Mouse (Mus musculus): ENCODE results near the gene AY358078. TPM values are rescaled to one million over a fixed set of nuclear protein-coding genes. Genes with fewer than 3 reads are reported as not detected.
"Not testable (repeated sequence)": the region's sequence is repeated elsewhere in the genome, so short reads cannot be mapped to it uniquely, and the experiment has no call there.

AY358078 gene
- polyA plus RNA-seq, 1 experiment, result not detected

DNA sequence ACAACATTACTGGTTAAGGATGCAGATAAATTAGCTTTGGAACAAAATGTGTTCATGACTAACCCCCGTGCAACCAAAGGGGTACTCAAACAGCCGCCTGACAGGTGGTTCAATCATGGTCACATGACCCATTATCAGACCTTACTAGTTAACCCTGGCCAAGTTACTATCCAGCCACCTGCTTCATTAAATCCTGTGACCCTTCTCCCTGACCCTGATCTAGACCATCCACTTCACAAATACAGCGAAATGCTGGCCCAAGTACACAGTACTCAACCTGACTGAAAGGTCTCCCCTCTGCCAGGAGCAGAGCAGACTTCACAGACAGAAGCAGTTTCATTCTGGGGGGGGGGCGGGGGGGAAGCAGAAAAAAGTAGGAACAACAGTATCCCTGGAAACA is 13.5 kb upstream of the AY358078 start:
- no peaks in the 10 kb centered on the region for H3K4me1 ChIP-seq (ENCODE audit: control insufficient read depth, insufficient read depth, low read length)
- H3K27me3 ChIP-seq (ENCODE audit: control insufficient read depth, insufficient read depth, low read length, poor library complexity, severe bottlenecking), result no peaks in the 10 kb centered on the region
- TF ChIP-seq CTCF (IDR thresholded peaks at IDR 0.05; ENCODE audit: low read depth, low read length) (no peak), POLR2A (IDR thresholded peaks at IDR 0.05; ENCODE audit: insufficient read depth, low read length) (no peak), EP300 (IDR thresholded peaks at IDR 0.05; ENCODE audit: insufficient read depth, low read depth, low read length) (no peak)
- no peak overlapping the region for H3K27ac ChIP-seq (ENCODE audit: insufficient read depth, low read length)
- H3K9ac ChIP-seq (ENCODE audit: low read depth, poor library complexity, severe bottlenecking), result no peak overlapping the region
- H3K4me3 ChIP-seq (ENCODE audit: low read depth, low read length), result no peak overlapping the region
- no peaks in the 10 kb centered on the region for H3K9me3 ChIP-seq (replicated peaks; ENCODE audit: control insufficient read depth, insufficient read depth, low read length, poor library complexity, severe bottlenecking)
- no peaks in the 10 kb centered on the region for H3K36me3 ChIP-seq (ENCODE audit: control insufficient read depth, insufficient read depth, low read length, poor library complexity, severe bottlenecking)

DNA sequence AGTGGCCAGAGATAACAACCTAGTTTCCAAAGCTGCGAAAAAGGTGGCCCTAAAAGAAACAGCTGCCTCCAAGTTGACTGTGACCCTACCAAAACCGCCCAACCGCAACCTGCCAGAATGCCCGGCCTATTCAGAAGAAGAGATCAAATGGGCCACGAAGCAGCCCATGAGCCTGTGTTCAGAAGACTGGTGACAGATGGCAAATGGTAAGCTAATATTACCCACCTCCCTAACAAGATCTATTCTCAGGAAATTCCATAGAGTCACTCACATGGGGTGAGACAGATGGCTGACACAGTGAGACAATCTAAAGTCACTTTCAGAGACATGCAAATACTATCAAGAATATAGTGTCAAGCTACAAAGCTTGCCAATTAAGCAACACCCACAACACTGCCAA is 12.8 kb upstream of the AY358078 start:
- no peaks in the 10 kb centered on the region for H3K9me3 ChIP-seq (replicated peaks; ENCODE audit: control insufficient read depth, insufficient read depth, low read length, poor library complexity, severe bottlenecking)
- H3K4me1 ChIP-seq (ENCODE audit: control insufficient read depth, insufficient read depth, low read length), result no peaks in the 10 kb centered on the region
- no peaks in the 10 kb centered on the region for H3K27me3 ChIP-seq (ENCODE audit: control insufficient read depth, insufficient read depth, low read length, poor library complexity, severe bottlenecking)
- no peak overlapping the region for H3K9ac ChIP-seq (ENCODE audit: low read depth, poor library complexity, severe bottlenecking)
- TF ChIP-seq CTCF (IDR thresholded peaks at IDR 0.05; ENCODE audit: low read depth, low read length), result no peak
- TF ChIP-seq EP300 (IDR thresholded peaks at IDR 0.05; ENCODE audit: insufficient read depth, low read depth, low read length), result no peak
- no peak for TF ChIP-seq POLR2A (IDR thresholded peaks at IDR 0.05; ENCODE audit: insufficient read depth, low read length)
- no peak overlapping the region for H3K4me3 ChIP-seq (ENCODE audit: low read depth, low read length)
- no peak overlapping the region for H3K27ac ChIP-seq (ENCODE audit: insufficient read depth, low read length)
- no peaks in the 10 kb centered on the region for H3K36me3 ChIP-seq (ENCODE audit: control insufficient read depth, insufficient read depth, low read length, poor library complexity, severe bottlenecking)

DNA sequence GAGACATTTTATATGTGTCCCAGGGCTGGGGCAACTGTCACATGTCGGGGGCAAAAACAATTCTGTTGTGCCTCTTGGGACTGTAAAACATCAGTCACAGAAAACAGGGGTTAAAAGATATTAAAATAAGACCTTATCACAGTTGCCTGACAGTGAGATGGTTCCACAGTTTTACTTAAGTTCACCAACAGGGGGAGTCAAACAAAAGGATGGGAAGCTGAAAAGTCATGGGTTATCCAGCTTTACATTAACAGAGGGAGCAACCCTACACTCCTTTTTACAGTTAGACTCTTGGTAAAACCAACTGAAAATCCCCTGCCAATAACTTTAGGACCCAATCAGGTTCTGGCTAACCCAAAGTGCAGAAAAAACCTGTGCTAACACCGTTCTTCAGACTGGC is 10.7 kb upstream of the AY358078 start:
- H3K27ac ChIP-seq (ENCODE audit: insufficient read depth, low read length), result no peak overlapping the region
- no peaks in the 10 kb centered on the region for H3K27me3 ChIP-seq (ENCODE audit: control insufficient read depth, insufficient read depth, low read length, poor library complexity, severe bottlenecking)
- TF ChIP-seq EP300 (IDR thresholded peaks at IDR 0.05; ENCODE audit: insufficient read depth, low read depth, low read length) (no peak), CTCF (IDR thresholded peaks at IDR 0.05; ENCODE audit: low read depth, low read length) (no peak), POLR2A (IDR thresholded peaks at IDR 0.05; ENCODE audit: insufficient read depth, low read length) (no peak)
- H3K9me3 ChIP-seq (replicated peaks; ENCODE audit: control insufficient read depth, insufficient read depth, low read length, poor library complexity, severe bottlenecking), result no peaks in the 10 kb centered on the region
- no peaks in the 10 kb centered on the region for H3K4me1 ChIP-seq (ENCODE audit: control insufficient read depth, insufficient read depth, low read length)
- H3K36me3 ChIP-seq (ENCODE audit: control insufficient read depth, insufficient read depth, low read length, poor library complexity, severe bottlenecking), result no peaks in the 10 kb centered on the region
- H3K9ac ChIP-seq (ENCODE audit: low read depth, poor library complexity, severe bottlenecking), result no peak overlapping the region
- no peak overlapping the region for H3K4me3 ChIP-seq (ENCODE audit: low read depth, low read length)

DNA sequence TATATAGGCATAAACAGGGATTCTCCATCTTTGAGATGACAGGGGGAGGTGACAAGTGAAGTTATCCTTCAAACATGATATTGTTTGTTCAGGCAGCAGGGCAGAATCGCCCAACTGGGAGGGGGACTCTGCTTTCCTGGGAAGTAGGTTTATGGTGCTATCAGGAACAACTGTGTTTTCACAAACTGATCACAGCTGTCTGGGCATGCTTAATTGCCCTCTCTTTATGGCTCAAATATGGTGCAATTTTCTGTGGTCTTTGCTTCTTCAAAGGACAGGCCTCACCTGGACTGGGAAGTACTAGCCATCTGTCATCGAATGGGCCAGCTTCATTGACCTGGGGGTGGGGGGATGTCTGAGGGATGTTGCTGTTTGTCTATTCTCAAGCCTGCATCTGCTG is 5.7 kb upstream of the AY358078 start:
- Histone ChIP-seq H3K27me3 (ENCODE audit: control insufficient read depth, insufficient read depth, low read length, poor library complexity, severe bottlenecking) (no peaks in the 10 kb centered on the region), H3K4me1 (ENCODE audit: control insufficient read depth, insufficient read depth, low read length) (no peaks in the 10 kb centered on the region), H3K9me3 (replicated peaks; ENCODE audit: control insufficient read depth, insufficient read depth, low read length, poor library complexity, severe bottlenecking) (no peaks in the 10 kb centered on the region), H3K4me3 (ENCODE audit: low read depth, low read length) (no peak overlapping the region), H3K36me3 (ENCODE audit: control insufficient read depth, insufficient read depth, low read length, poor library complexity, severe bottlenecking) (no peaks in the 10 kb centered on the region), H3K27ac (ENCODE audit: insufficient read depth, low read length) (no peak overlapping the region), H3K9ac (ENCODE audit: low read depth, poor library complexity, severe bottlenecking) (no peak overlapping the region)
- TF ChIP-seq EP300 (IDR thresholded peaks at IDR 0.05; ENCODE audit: insufficient read depth, low read depth, low read length) (no peak), CTCF (IDR thresholded peaks at IDR 0.05; ENCODE audit: low read depth, low read length) (no peak), POLR2A (IDR thresholded peaks at IDR 0.05; ENCODE audit: insufficient read depth, low read length) (no peak)

DNA sequence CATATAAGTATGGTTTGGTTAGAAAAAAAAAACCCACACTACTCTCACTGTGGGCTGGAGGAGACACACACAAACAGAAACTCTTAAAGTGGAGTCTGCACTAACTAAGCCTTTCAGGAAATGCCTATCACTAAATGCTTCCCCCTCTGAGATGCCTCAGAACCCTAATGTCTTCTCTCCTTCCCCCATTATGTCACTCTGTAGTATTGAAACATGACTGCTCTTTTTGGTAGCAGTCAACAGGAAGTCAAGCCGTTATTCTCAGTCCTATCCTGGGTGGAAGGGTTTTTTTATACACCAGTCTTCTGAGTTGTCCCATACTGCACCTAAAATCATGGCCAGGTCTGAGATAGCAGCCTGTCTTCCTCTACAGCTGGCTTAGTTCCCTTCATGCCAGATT is 26.8 kb downstream of the AY358078 start:
- Histone ChIP-seq H3K27ac (ENCODE audit: insufficient read depth, low read length) (no peak overlapping the region), H3K9me3 (replicated peaks; ENCODE audit: control insufficient read depth, insufficient read depth, low read length, poor library complexity, severe bottlenecking) (no peaks in the 10 kb centered on the region), H3K27me3 (ENCODE audit: control insufficient read depth, insufficient read depth, low read length, poor library complexity, severe bottlenecking) (no peaks in the 10 kb centered on the region), H3K4me1 (ENCODE audit: control insufficient read depth, insufficient read depth, low read length) (no peaks in the 10 kb centered on the region), H3K4me3 (ENCODE audit: low read depth, low read length) (no peak overlapping the region), H3K9ac (ENCODE audit: low read depth, poor library complexity, severe bottlenecking) (no peak overlapping the region), H3K36me3 (ENCODE audit: control insufficient read depth, insufficient read depth, low read length, poor library complexity, severe bottlenecking) (no peaks in the 10 kb centered on the region)
- TF ChIP-seq CTCF (IDR thresholded peaks at IDR 0.05; ENCODE audit: low read depth, low read length), result no peak
- no peak for TF ChIP-seq POLR2A (IDR thresholded peaks at IDR 0.05; ENCODE audit: insufficient read depth, low read length)
- no peak for TF ChIP-seq EP300 (IDR thresholded peaks at IDR 0.05; ENCODE audit: insufficient read depth, low read depth, low read length)

DNA sequence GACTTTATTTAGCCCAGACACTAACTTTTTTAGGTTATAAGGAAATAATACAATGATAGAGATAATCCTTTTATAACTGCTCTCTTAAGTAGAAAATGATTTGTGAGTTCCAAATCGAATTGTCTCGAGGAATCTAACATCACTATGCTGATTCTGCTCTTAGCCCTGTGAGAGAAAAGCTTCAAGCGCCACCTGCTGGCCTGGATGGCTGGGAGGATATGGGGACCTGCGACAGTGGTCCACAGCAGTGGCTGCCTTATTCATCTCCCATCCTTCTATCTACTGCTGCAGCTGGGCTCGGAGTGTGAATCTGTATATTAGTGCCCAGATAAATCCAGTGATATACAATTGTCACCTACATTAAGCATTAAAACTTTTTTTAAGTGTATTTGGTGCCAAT is 28.0 kb downstream of the AY358078 start:
- H3K4me1 ChIP-seq (ENCODE audit: control insufficient read depth, insufficient read depth, low read length); H3K36me3 ChIP-seq (ENCODE audit: control insufficient read depth, insufficient read depth, low read length, poor library complexity, severe bottlenecking); H3K4me3 ChIP-seq (ENCODE audit: low read depth, low read length); H3K27me3 ChIP-seq (ENCODE audit: control insufficient read depth, insufficient read depth, low read length, poor library complexity, severe bottlenecking); H3K9ac ChIP-seq (ENCODE audit: low read depth, poor library complexity, severe bottlenecking); H3K9me3 ChIP-seq (replicated peaks; ENCODE audit: control insufficient read depth, insufficient read depth, low read length, poor library complexity, severe bottlenecking); H3K27ac ChIP-seq (ENCODE audit: insufficient read depth, low read length): not testable (repeated sequence)
- peak; percentile 48 for TF ChIP-seq CTCF (IDR thresholded peaks at IDR 0.05; ENCODE audit: low read depth, low read length)
